Mouse (Mus musculus): Measurements from ENCODE around the gene Mettl14. TPM values are rescaled to one million over a fixed set of nuclear protein-coding genes. Genes with fewer than 3 reads are reported as not detected.
"Not testable (repeated sequence)": the region's sequence is repeated elsewhere in the genome, so short reads cannot be mapped to it uniquely, and the experiment has no call there.

Mettl14 gene
- total RNA-seq (2021), result 10 to 100 TPM; 23.3 to 25.4 TPM
- long read RNA-seq, experiment 1, partial matches to known transcripts, result 0 of 3 reads
- long read RNA-seq, experiment 1, other reads (novel, unspliced or antisense), result 1 of 3 reads
- long read RNA-seq, experiment 2, transcript Mettl14-201 (11 exons, 2,741 nt), result major isoform, 7 of 12 reads
- long read RNA-seq, experiment 2, partial matches to known transcripts, result 1 of 12 reads
- long read RNA-seq, experiment 2, other reads (novel, unspliced or antisense), result 4 of 12 reads

GRCm38 (mm10) chr3:123385486-123386156 is at the start of gene Mettl14:
Gene Mettl14, minus strand, starts transcription at chr3:123386108.
- peak; percentile 78 to 93 for DNase-seq (ENCODE audit: low spot score in 2 of 2)

- DNase-seq (ENCODE audit: low spot score in 2 of 2), result no peak
Measured at GRCm38 (mm10) chr3:123433362-123433761, 47.5 kb upstream of the Mettl14 start.

- no peak for DNase-seq (ENCODE audit: low spot score in 2 of 2)
Measured at GRCm38 (mm10) chr3:123431951-123432674, 46.2 kb upstream of the Mettl14 start.

- no peak for DNase-seq (ENCODE audit: low spot score in 2 of 2)
Measured at GRCm38 (mm10) chr3:123429597-123430458, 43.9 kb upstream of the Mettl14 start.

GRCm38 (mm10) chr3:123428005-123428404 is 42.1 kb upstream of the Mettl14 start:
- no peak for DNase-seq (ENCODE audit: low spot score in 2 of 2)

GRCm38 (mm10) chr3:123425647-123426046 is 39.7 kb upstream of the Mettl14 start:
- no peak for DNase-seq (ENCODE audit: low spot score in 2 of 2)

- no peak for DNase-seq (ENCODE audit: low spot score in 2 of 2)
Measured at GRCm38 (mm10) chr3:123413173-123413572, 27.3 kb upstream of the Mettl14 start.

GRCm38 (mm10) chr3:123411821-123412578 is 26.1 kb upstream of the Mettl14 start:
- no peak for DNase-seq (ENCODE audit: low spot score in 2 of 2)

- no peak for DNase-seq (ENCODE audit: low spot score in 2 of 2)
Measured at GRCm38 (mm10) chr3:123404945-123405344, 19.0 kb upstream of the Mettl14 start.

- no peak for DNase-seq (ENCODE audit: low spot score in 2 of 2)
Measured at GRCm38 (mm10) chr3:123397562-123398481, 11.9 kb upstream of the Mettl14 start.

- DNase-seq (ENCODE audit: low spot score in 2 of 2), result no peak
Measured at GRCm38 (mm10) chr3:123395611-123396010, 9.7 kb upstream of the Mettl14 start.

- DNase-seq (ENCODE audit: low spot score in 2 of 2), result no peak
Measured at GRCm38 (mm10) chr3:123391180-123391579, 5.3 kb upstream of the Mettl14 start.

GRCm38 (mm10) chr3:123386157-123386780 is 361 bp upstream of the Mettl14 start:
- not testable (repeated sequence) for DNase-seq (ENCODE audit: low spot score in 2 of 2)

- no peak for DNase-seq (ENCODE audit: low spot score in 2 of 2)
Measured at GRCm38 (mm10) chr3:123385118-123385485, 806 bp downstream of the Mettl14 start.

- DNase-seq (ENCODE audit: low spot score in 2 of 2), result no peak
Measured at GRCm38 (mm10) chr3:123384435-123384834, 1.5 kb downstream of the Mettl14 start.

- DNase-seq (ENCODE audit: low spot score in 2 of 2), result no peak
Measured at GRCm38 (mm10) chr3:123376562-123376961, 9.3 kb downstream of the Mettl14 start.

GRCm38 (mm10) chr3:123371766-123372535 is 14.0 kb downstream of the Mettl14 start:
- peak; percentile 18 to 40 for DNase-seq (ENCODE audit: low spot score in 2 of 2)

GRCm38 (mm10) chr3:123370927-123371326 is 15.0 kb downstream of the Mettl14 start:
- DNase-seq (ENCODE audit: low spot score in 2 of 2), result no peak

Measured in adrenal gland, postnatal 4 days (tissue).